Mouse (Mus musculus) central nervous system, embryonic 11.5 days (tissue): ENCODE data around the gene Gm17584. TPM values are rescaled to one million over a fixed set of nuclear protein-coding genes. Genes with fewer than 3 reads are reported as not detected.

ENCODE experiments used
- polyA plus RNA-seq: library from polyadenylated mRNA; depleted of rRNA; stranded (reverse); fragments of >200 nt; gene quantifications from 2 replicates; pipeline ENCODE4 v1.2.3, GENCODE M21; 2012; rRNA removed

Gene Gm17584
- polyA plus RNA-seq, result not detected in 2 replicates

DNA sequence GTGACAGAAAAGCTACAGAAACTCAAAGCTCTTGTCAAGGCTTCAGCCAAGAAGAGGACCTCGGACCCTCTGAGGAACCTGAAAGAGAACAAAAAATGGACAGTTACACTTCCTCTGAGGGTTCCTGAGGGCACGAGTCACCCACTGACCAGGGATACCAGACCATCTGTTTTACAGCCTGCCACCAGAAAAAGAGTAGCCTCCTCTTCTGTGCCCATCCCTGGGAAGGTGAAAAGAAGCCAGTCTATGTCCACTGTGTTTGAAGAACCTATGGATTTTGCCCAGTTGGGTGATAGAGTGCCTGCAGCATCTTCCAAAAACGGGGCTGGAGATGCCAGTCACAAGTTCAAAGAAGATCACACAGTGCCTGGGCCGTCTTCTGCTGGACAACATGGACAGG, at the start of gene Gm17584:
Gene Gm17584 (plus strand): TSS at position 301 of the 400 bp plus-strand sequence.

Other genes with a start within 250 kb of the Gm17584 start
- not detected in 2 replicates for gene Gm17469, start 129.3 kb downstream of the Gm17584 start, polyA plus RNA-seq